Mouse (Mus musculus) embryo, embryonic 9.5 days (tissue): ENCODE results near the gene Lct.
"Not testable (repeated sequence)": the region's sequence is repeated elsewhere in the genome, so short reads cannot be mapped to it uniquely, and the experiment has no call there.

Experiments used
- DNase-seq: peaks from one replicate; pipeline ENCODE4 v3.0.0-alpha.2; 2017; ENCODE audit errors: extremely low spot score

Lct gene

DNA sequence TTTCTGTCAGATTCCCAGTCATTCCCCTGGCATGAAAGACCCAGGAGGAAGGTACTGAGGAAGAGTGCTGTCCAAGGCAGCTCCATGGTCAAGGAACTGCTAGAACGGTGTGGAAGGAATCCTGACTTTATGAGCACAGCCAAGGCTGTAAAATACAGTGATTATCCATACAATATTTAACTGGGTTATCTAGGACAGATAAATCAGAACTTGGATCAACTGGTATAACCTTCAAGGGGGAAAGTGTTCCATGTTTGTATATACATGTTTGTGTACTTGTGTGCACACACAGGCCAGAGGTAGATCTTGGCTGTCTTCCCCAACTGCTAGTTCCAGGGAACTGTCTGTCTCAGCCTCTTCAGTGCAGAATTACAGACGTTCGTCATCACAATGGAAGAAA, at the start of gene Lct:
Lct (minus strand) TSS at position 101 of the 400 bp plus-strand sequence.
- DNase-seq = no peak

DNA sequence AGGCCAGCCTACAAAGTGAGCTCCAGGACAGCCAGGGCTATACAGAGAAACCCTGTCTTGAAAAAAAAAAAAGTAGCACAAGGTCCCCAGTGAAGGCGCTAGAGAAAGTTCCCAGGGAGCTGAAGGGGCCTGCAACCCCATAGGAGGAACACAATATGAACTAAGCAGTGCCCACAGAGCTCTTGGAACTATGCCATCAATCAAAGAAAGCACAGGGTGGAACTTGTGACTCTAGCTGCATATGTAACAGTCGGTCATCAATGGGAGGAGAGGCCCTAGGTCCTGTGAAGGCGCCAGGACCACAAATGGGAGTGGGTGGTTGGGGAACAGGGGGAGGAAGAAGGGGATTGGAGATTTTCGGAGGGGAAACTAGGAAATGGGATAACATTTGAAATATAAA, 48.7 kb upstream of the Lct start:
- no peak for DNase-seq

DNA sequence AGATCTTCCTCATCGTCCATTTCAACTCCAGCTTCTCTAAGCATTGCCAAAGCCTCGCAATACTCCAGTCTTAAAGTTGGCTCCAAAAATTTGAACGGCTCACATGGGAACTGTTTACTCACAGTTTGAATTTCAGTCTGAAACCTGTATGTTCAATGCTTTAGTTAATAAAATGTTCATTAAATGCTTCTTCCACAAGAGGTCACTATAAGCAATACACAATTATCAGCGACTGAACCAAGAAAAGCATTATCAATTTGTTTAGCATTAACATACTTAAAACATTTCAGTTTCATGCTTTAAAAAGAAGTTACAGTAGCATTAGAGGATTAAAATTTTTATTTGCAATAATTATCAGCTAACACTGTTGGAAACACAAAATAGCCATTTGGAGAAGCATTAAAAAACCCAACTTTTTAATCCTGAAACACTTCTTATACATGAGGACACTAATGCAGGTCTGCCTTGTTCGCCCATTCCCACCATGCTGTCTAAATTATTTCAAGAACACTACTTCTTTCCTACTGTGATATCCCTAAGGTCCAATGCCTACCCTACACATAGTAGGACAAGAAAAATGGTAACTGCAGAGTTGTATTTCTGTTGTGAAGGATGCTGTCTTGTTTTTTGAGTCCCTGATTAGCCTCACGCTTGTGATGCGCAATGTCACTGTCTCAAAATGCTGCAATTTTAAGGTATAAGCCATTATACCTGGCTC, 44.2 kb upstream of the Lct start:
- DNase-seq = no peak

DNA sequence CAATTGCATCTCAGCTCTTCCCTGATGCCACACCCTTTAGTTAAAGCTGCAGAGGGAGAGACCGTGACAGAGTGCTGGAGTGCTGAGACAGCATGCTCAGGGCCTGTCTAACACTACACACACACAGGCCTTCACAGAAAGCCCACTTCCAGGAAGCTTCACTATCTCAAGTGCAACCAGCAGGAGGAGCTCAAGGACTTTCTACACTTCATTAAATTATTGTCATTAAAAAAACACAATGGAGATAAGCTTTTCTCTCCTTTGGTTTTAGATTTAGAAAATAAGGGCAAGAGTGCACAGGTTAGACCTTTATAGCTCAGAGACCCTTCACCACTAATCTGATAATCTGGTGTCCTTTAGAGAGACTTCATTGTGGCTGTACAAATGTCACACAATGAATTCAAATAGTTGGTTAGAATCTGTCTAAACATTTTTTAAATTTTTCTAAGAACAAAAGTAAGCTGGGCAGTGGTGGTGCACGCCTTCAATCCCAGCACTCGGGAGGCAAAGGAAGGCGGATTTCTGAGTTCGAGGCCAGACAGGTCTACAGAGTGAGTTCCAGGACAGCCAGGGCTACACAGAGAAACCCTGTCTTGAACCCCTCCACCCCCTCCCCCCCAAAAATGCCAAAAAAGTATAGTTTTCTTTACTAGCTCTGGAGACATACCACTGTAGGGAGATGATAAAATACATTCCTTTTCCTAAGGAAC, 40.8 kb upstream of the Lct start:
- peak; percentile 50 for DNase-seq

DNA sequence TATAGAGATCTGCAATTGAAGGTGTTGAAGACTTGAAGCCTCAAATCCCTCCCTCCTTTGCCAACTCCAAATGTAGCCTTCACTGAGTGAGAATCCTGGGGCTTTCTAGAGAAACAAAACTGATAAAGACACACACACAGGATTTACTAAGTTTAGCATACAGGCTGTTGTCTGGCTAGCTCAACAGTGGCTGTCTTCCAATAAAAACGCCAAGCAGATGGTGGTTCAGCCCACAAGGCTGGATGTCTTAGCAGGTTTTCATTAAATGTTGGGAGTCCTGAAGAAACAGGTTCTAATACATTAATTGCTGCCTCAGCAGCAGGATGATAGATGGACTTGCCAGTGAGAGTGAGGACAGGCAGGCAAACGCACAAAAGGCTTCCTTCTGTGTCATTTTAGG, 32.5 kb upstream of the Lct start:
- no peak for DNase-seq

DNA sequence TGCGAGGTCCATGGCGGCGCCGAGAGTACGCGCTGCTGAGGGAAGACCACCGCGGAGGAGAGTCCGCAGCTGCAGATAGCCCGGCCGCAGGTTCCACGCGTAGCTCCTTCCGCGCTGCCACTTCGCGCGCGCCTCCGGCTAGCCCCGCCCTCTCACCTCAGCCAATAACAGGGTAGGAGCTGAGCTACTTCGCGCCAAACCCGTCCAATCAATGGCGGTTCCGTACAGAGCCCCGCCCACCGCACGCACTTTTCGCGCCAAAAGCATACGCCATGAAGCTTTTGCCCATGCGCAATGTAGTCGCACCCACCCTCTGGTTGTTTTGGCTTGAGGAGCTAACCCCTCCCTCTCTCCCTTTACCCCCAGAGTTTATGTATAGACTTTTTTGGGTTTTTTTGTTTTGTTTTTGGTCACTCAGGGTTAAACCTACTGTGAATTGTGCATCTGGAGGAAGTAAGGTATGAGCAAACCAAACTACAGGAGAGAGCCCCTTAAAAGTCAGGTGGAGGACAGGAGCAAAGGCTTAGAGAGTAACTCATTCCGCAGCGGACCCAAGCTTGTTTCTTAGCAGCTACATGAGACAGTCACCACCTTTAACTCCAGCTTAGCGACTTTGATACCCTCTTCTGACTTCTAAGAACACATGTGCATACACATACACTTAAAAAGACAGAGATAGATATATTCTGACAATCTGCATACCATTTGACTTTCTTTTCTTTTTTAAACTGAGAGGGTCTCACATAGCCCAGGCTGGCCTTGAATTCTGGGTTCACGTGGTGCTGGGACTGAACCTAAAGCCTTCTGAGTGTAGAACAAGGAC, 31.6 kb upstream of the Lct start, which contains the start of gene Mcm6:
Mcm6 (minus strand) TSS at position 111 of the 823 bp plus-strand sequence.
- DNase-seq = peak; percentile 94

DNA sequence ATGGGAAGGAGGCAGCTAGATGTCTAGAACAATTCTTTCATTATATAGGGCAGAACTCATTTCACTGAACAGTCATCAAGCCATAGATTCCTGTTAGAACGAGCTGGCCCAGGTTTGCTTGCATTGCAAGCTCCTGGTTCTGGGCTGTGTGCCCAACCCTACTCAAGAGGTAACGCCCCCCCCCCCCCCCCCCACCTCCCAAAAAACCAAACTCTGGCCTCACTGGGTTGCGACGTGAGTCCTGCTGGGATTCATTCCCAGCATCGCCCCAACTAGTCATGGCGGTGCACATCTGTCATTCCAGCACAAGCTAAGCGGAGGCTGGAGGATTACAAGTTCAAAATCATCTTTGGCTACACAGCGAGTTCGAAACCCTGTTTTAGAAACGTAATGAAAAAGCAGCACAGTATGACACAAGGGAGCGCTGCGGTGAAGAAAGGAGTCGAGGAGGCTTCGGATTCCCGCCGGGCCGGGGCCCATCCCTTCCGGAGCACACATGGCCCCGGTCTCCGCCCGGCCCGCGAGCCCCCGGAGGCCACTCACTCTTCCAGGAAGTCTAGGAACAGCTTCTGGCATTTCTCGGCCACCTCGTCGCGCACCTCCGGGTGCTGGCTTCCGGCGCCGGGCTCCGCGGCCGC, 30.9 kb upstream of the Lct start:
- no peak for DNase-seq

DNA sequence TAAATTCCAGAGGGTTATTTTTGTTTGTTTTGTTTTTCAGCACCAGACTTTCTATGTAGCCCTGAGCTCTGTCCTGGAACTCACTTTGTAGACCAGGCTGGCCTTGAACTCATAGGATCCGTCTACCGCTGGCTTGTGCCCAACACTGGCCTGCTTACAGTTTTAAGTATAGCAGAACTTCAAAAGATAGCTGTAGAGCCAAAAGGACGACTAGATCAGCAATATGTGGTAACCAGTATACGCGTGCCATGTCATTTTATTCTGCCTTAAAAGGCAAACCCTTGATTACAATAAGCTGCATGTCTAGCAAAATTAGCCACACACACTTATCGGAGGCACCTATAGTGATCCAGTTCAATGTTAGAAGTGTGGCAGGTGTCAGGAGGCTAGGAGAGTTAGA, 30.2 kb upstream of the Lct start:
- DNase-seq = no peak

DNA sequence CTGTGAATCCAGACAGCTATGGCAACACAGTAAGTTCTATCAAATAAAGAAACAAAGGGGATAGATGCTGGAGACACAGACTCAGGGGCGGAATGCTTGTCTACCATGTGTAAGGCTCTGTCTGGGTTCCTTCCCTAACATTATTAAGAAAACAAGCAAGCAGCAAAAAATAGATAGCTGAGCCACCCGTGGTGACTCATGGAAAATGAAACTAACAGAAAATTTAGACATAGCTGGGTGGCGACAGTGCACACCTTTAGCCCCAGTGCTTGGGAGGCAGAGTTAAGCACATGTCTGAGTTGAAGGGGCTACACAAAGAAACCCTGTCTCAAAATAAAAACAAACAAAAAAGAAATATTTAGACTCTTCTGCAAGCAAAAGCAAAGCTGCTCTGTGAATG, 29.3 kb upstream of the Lct start:
- DNase-seq = no peak

DNA sequence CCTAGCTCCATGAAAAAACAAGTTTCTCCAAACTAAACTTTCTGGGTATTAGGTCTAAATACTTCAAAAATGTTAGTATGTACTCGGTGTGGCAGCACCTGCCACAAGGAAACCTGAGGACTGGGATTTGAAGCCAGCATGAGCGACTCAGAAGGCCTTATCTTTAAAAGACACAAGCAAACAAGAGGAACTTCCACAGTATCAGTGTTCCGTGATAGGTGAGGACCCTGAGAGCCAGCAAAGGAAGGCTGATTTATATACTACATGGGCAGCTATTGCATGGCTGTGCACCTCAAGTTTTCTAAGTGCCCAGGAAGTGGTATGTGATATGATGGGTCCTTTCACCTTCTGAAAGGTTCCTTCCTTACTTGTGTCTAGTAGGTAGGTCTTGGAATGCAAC, 25.0 kb upstream of the Lct start:
- DNase-seq = no peak

DNA sequence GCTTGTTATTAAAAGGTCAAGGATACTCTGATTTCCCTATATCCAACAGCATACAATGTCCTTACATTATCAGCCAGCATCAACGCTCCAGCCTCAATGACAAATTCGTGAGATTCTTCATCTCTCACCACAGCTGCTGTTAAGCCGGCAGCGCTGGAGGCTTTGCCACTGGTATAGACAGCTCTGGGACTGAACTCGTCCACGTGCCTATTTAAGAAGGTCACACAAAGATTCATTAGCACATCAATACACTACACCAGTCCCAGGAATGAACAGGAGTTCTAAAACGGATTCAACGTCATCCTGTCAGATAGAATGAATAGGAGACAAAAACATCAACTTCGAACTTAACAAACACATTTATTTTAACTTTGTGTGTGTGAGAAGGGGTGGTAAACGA, 16.1 kb upstream of the Lct start:
- DNase-seq = no peak

DNA sequence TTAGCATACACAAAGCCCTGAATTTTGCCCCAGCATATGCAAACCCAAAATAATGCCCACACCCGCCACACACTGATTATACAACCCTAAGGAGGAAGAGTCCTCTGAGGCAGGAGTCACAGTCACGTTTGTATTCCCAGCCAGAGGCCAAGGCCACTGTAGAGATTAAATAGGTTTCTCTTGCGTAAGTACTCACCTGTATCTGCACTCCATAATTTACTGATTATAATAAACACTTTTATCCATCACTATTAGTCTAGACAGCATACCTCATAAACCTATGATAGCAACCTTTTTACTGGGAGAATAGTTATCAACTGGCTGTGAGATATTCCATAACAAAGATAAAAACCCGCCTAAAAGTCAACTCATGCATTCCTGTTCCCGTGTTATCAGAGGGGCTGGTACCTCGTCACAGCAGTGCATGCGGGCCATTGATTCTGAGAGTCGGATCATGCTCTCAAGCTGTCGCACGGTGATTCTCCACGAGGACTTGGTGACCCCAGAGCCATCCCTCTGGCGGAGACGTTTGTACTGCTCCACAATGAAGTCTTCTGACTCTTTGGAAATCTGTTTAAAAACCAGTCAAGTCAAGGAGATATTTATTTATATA, 9.7 kb upstream of the Lct start:
- DNase-seq = no peak

DNA sequence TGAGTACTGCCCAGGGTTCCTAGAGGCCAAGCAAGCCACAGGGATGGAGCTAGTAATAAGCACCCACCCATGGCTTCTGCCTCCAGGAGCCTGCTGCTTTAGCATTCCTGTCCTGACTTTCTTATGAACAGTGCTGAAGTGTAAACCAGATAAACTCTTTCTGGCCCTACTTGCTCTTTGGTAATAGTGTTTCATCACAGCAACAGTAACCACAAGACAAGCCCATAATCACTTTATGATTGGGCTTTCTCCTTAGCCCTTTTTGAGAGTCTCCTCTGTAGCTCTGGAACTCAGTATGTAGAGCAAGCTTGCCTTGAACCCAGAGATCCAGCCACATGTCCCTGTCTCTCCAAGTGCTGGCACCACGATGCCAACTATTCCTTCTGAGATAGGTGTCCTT, 2.2 kb upstream of the Lct start:
- DNase-seq = no peak

DNA sequence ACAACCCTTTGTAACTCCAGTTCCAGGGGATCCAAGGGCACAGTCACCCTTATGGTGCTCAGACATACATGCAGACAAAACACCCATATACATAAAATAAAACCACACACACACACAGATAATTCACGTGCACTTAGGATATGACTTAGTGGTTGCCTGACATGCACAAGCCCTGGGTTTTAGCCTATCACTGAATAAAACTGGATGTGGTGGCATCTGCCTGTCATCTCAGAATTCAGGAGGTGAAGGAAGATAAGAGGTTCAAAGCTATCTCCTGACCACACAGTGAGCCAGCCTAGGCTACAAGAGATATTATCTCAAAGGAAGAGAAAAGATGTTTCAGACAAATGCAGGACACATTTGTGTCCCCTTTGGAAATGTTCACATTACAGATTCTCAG, 953 bp downstream of the Lct start:
- DNase-seq = no peak

DNA sequence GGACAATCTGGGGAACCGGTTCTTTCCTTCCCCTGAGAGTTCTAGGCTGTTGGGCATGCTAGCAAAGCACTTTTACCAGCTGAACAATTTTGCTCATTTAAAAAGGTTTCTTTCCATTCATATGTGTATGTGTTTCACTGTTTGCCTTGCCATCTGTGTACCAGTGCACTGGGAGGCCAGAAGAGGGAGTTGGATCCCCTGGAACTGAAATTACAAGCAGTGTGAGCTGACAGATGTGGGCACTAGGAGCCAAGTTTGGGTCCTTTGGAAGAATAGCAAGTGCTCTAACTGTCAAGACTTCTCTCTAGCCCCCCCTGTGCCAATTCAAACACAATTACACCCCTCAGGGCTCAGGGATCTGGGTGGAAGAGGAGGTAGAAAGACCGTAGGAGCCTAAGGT, 3.3 kb downstream of the Lct start:
- DNase-seq = no peak

DNA sequence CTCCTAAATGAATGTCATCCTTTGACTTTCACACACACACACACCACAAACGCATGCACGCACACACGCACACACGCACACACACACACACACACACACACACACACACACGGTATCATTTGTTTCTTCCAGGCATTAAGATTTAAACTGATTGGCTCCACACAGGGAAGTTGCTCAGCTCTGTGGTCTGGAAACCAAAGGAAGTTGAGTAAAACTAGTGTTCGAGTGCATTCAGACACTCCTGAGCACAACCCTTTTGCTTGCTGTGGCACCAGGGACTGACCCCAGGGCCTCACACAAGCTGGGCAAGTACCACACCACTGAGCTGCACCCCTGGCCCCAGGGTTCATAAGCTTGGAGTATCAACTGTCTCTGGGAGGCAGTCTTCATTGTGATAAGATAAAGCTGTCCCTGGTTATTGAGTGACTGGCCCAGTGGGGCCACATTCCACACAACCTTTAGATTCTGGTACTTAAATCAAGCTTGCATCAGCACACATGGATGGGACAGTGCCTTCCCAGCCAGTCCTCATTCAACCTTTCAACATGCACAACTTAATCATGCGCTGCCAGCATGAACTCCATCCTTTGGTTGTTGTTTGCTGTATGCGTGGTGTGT, 5.0 kb downstream of the Lct start:
- DNase-seq = no peak

DNA sequence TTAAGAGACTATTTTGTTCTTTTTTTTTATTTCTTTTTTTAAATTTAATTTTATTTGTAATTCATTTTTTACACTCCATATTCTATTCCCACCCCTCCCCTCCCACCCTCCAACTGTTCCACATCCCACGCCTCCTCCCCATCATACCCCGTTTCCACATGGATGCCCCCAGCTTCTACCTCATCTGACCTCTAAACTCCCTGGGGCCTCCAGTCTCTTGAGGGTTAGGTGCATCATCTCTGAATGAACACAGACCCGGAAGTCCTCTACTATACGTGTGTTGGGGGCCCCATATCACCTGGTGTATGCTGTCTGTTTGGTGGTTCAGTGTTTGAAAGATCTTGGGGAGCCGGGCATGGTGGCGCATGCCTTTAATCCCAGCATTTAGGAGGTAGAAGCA, 8.9 kb downstream of the Lct start:
- DNase-seq = not testable (repeated sequence)

DNA sequence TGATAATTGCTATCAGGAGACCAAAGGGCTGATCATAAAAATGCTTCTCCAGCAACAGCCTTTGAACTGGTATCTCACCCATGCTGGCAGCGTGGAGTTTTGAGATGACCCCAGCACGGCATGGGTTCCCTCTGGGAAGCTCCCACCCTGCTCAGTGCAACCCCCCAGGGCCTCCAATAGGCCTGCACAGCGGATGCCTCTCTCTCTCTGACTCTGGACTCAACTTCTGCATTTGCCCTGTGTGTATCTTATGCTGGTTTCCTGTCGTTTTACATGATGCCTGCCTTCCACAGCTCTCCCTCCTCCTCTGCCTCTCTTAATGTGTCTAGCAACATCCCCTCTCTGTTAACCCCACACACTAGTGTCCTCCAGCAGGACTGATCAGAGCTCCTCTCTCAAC, 13.5 kb downstream of the Lct start:
- no peak for DNase-seq

DNA sequence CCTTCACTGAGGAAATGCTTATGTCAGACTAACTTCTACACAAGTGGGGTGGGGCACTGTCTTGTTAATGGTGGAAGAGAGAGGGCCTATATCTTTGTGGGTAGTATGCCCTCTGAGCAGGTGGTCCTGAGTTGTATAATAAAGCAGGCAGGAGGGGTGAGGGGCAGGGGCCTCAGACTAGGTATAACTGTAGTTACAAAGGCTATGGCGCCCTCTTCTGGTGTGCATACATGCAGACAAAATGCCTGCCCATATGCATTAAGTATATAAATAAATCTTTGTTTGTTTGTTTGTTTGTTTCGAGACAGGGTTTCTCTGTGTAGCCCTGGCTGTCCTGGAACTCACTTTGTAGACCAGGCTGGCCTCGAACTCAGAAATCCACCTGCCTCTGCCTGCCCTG, 19.1 kb downstream of the Lct start:
- DNase-seq = no peak

DNA sequence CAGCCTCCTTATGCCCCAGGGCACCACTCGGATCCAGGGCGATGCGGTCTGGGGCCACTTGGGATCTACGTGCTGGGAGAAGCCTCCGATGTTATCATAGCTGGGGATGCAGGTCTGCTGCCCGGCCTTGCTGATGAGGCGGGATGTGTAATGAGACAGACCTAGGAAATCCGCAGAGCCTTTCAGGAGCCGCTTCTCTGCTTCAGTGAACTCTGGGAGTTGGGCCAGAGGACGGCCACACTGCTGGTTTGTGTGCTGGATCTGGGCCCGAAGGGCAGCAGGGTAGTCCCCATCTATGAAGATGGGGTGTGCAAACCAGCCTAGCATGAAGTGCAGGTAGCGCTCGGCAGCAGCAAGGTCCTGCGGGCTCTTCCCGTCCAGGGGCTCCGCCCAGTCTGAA, 24.2 kb downstream of the Lct start:
- DNase-seq = no peak
